In genomic region chr15:79141566-79141917, GRCm38 (mm10) we compare ENCODE assay signal across 7 mouse cellular contexts. TPM values are rescaled to one million over a fixed set of nuclear protein-coding genes. Genes with fewer than 3 reads are reported as not detected.
DNase-seq lines count a peak whose midpoint lies in the region; ATAC-seq and TF ChIP-seq lines count a peak whose summit lies in the region.

No protein-coding gene starts in this region.

- TF ChIP-seq EP300 in lung, postnatal 0 days (IDR thresholded peaks at IDR 0.05) = no peak
- TF ChIP-seq EP300 in liver, embryonic 14.5 days (IDR thresholded peaks at IDR 0.05; ENCODE audit: low read depth) = no peak
- no peak for TF ChIP-seq EP300 in stomach, postnatal 0 days (optimal IDR thresholded peaks at IDR 0.05)

- DNase-seq in lung, postnatal 0 days (ENCODE audit: low spot score) = no peak
- no peak for DNase-seq in lung, postnatal 14 days
- no peak for DNase-seq in forebrain, embryonic 11.5 days (ENCODE audit: low spot score)
- no peak for DNase-seq in liver, embryonic 14.5 days (ENCODE audit: low read depth in 3 of 3, low spot score in 3 of 3)
- no peak for DNase-seq in stomach, postnatal 0 days (ENCODE audit: low spot score)
- DNase-seq in cerebellum, postnatal 4 days (ENCODE audit: low spot score in 2 of 2) = no peak
- DNase-seq in spleen, adult 12 weeks (ENCODE audit: low spot score) = no peak

- no peaks in the 10 kb centered on the region for H3K4me1 ChIP-seq in lung, postnatal 0 days (ENCODE audit: insufficient read depth, low read depth, low read length)
- peaks cover 2% of the 10 kb centered on the region; the same call in 1 of the 2 replicates for H3K4me1 ChIP-seq in forebrain, embryonic 11.5 days (replicated peaks; ENCODE audit: control insufficient read depth, insufficient read depth, low read length)
- peaks cover 5 to 11% of the 10 kb centered on the region in 2 experiments; a peak in 2 of 4 replicates for H3K4me1 ChIP-seq in liver, embryonic 14.5 days (replicated peaks; ENCODE audit: control insufficient read depth in 2 of 2, insufficient read depth in 2 of 2, low read length in 1 of 2)
- H3K4me1 ChIP-seq in stomach, postnatal 0 days (replicated peaks; ENCODE audit: control insufficient read depth, insufficient read depth) = no peaks in the 10 kb centered on the region

- TF ChIP-seq CTCF in lung, postnatal 0 days (IDR thresholded peaks at IDR 0.05) = no peak
- TF ChIP-seq CTCF in liver, embryonic 14.5 days (IDR thresholded peaks at IDR 0.05; ENCODE audit: low read depth) = no peak
- no peak for TF ChIP-seq CTCF in stomach, postnatal 0 days (IDR thresholded peaks at IDR 0.05; ENCODE audit: low read depth)

- H3K27me3 ChIP-seq in lung, postnatal 0 days (replicated peaks; ENCODE audit: insufficient read depth, low read length) = no peaks in the 10 kb centered on the region
- H3K27me3 ChIP-seq in forebrain, embryonic 11.5 days (ENCODE audit: control insufficient read depth, insufficient read depth, low read length) = no peaks in the 10 kb centered on the region
- H3K27me3 ChIP-seq in liver, embryonic 14.5 days (ENCODE audit: control insufficient read depth, insufficient read depth, low read length) = peaks cover 2% of the 10 kb centered on the region
- no peaks in the 10 kb centered on the region for H3K27me3 ChIP-seq in stomach, postnatal 0 days (ENCODE audit: control insufficient read depth, insufficient read depth, low read length)

- WGBS in lung, postnatal 0 days = 0% methylated on average over 7 of the region's 7 CpGs
- WGBS in forebrain, embryonic 11.5 days = 1% methylated on average over 7 of the region's 7 CpGs
- WGBS in liver, embryonic 14.5 days (ENCODE audit: insufficient replicate concordance) = 2% methylated on average over 7 of the region's 7 CpGs
- under 1% methylated on average over 7 of the region's 7 CpGs for WGBS in stomach, postnatal 0 days

- ATAC-seq in lung, postnatal 0 days = peak; percentile 4
- ATAC-seq in forebrain, embryonic 11.5 days (replicated peaks; ENCODE audit: low FRiP score) = no peak
- ATAC-seq in liver, embryonic 14.5 days (ENCODE audit: insufficient read depth) = peak; percentile 64
- ATAC-seq in stomach, postnatal 0 days (ENCODE audit: low FRiP score, low TSS enrichment) = peak; percentile 2; the same call in 1 of the 2 replicates

- H3K4me2 ChIP-seq in lung, postnatal 0 days (replicated peaks; ENCODE audit: low read depth, low read length) = peak overlapping the region; percentile 83
- peak overlapping the region; percentile 97 for H3K4me2 ChIP-seq in forebrain, embryonic 11.5 days (ENCODE audit: low read depth, low read length, severe bottlenecking)
- peak overlapping the region; percentile 96 for H3K4me2 ChIP-seq in liver, embryonic 14.5 days (ENCODE audit: low read depth)
- peak overlapping the region; percentile 88 for H3K4me2 ChIP-seq in stomach, postnatal 0 days (replicated peaks; ENCODE audit: low read depth)

- H3K36me3 ChIP-seq in lung, postnatal 0 days (ENCODE audit: insufficient read depth, low read length) = peaks cover 8% of the 10 kb centered on the region; the same call in 1 of the 2 replicates
- H3K36me3 ChIP-seq in forebrain, embryonic 11.5 days (ENCODE audit: control insufficient read depth, insufficient read depth, low read length) = peaks cover 8% of the 10 kb centered on the region
- peaks cover 9% of the 10 kb centered on the region for H3K36me3 ChIP-seq in liver, embryonic 14.5 days (replicated peaks; ENCODE audit: control insufficient read depth, insufficient read depth, low read depth)
- peaks cover 7% of the 10 kb centered on the region for H3K36me3 ChIP-seq in stomach, postnatal 0 days (ENCODE audit: control insufficient read depth, insufficient read depth, low read length)

- peak overlapping the region; percentile 34 for H3K27ac ChIP-seq in lung, postnatal 0 days (ENCODE audit: low read length)
- H3K27ac ChIP-seq in forebrain, embryonic 11.5 days (ENCODE audit: low read depth, low read length) = no peak overlapping the region
- H3K27ac ChIP-seq in liver, embryonic 14.5 days = no peak overlapping the region
- peak overlapping the region; percentile 69 for H3K27ac ChIP-seq in stomach, postnatal 0 days (replicated peaks)

- H3K9me3 ChIP-seq in lung, postnatal 0 days (ENCODE audit: low read length) = no peaks in the 10 kb centered on the region
- H3K9me3 ChIP-seq in forebrain, embryonic 11.5 days (ENCODE audit: control insufficient read depth, low read length) = no peaks in the 10 kb centered on the region
- H3K9me3 ChIP-seq in liver, embryonic 14.5 days (ENCODE audit: control insufficient read depth, low read length) = no peaks in the 10 kb centered on the region
- H3K9me3 ChIP-seq in stomach, postnatal 0 days (ENCODE audit: control insufficient read depth, low read length) = no peaks in the 10 kb centered on the region

- H3K4me3 ChIP-seq in lung, postnatal 0 days (ENCODE audit: low read depth, low read length) = peak overlapping the region; percentile 75
- peak overlapping the region; percentile 89 for H3K4me3 ChIP-seq in forebrain, embryonic 11.5 days (ENCODE audit: low read depth, low read length)
- H3K4me3 ChIP-seq in liver, embryonic 14.5 days (ENCODE audit: insufficient read depth in 1 of 2, low read depth in 2 of 2, low read length in 2 of 2) = peak overlapping the region; percentile 73 to 90
- peak overlapping the region; percentile 71 for H3K4me3 ChIP-seq in stomach, postnatal 0 days (ENCODE audit: low read depth, low read length)

- H3K9ac ChIP-seq in lung, postnatal 0 days (replicated peaks; ENCODE audit: low read depth) = peak overlapping the region; percentile 55
- H3K9ac ChIP-seq in forebrain, embryonic 11.5 days (ENCODE audit: low read length) = peak overlapping the region; percentile 85
- H3K9ac ChIP-seq in liver, embryonic 14.5 days (replicated peaks) = peak overlapping the region; percentile 88
- H3K9ac ChIP-seq in stomach, postnatal 0 days (ENCODE audit: low read length) = peak overlapping the region; percentile 85

RNA-seq across cellular contexts. Expression of gene 1700088E04Rik, which starts 0.5 kb away (rescaled TPM):
- 29.8 and 30.4 TPM in 2 replicates for polyA plus RNA-seq in lung, postnatal 0 days (2015; fragmentation: Nextera tagmentation; extraction: Ambion mirVana)
- 9.3 and 10.6 TPM in 2 replicates for polyA plus RNA-seq in forebrain, embryonic 11.5 days (2014; fragmentation: Nextera tagmentation; extraction: Ambion mirVana)
- 0.19 and 0.46 TPM in 2 replicates for polyA plus RNA-seq in liver, embryonic 14.5 days (2012; rRNA removed)
- polyA plus RNA-seq in liver, embryonic 14.5 days (2014; fragmentation: Nextera tagmentation; extraction: Ambion mirVana) = 0.52 and 0.93 TPM in 2 replicates
- polyA plus RNA-seq in stomach, postnatal 0 days (2015; fragmentation: Nextera tagmentation; extraction: Ambion mirVana) = 6.4 and 7.9 TPM in 2 replicates

RNA-seq across cellular contexts. Expression of gene Polr2f, which starts 0.7 kb away (rescaled TPM):
- polyA plus RNA-seq in lung, postnatal 0 days (2015; fragmentation: Nextera tagmentation; extraction: Ambion mirVana) = 243 and 261 TPM in 2 replicates
- polyA plus RNA-seq in forebrain, embryonic 11.5 days (2014; fragmentation: Nextera tagmentation; extraction: Ambion mirVana) = 378 and 386 TPM in 2 replicates
- 53.9 and 112 TPM in 2 replicates for polyA plus RNA-seq in liver, embryonic 14.5 days (2012; rRNA removed)
- 181 and 183 TPM in 2 replicates for polyA plus RNA-seq in liver, embryonic 14.5 days (2014; fragmentation: Nextera tagmentation; extraction: Ambion mirVana)
- 308 and 320 TPM in 2 replicates for polyA plus RNA-seq in stomach, postnatal 0 days (2015; fragmentation: Nextera tagmentation; extraction: Ambion mirVana)

RNA-seq across cellular contexts. Expression of gene Sox10, which starts 23.5 kb away (rescaled TPM):
- polyA plus RNA-seq in lung, postnatal 0 days (2015; fragmentation: Nextera tagmentation; extraction: Ambion mirVana) = 0.11 and 0.31 TPM in 2 replicates
- polyA plus RNA-seq in forebrain, embryonic 11.5 days (2014; fragmentation: Nextera tagmentation; extraction: Ambion mirVana) = 1.3 and 1.4 TPM in 2 replicates
- 0.12 and 0.24 TPM in 2 replicates for polyA plus RNA-seq in liver, embryonic 14.5 days (2012; rRNA removed)
- polyA plus RNA-seq in liver, embryonic 14.5 days (2014; fragmentation: Nextera tagmentation; extraction: Ambion mirVana) = 0.14 TPM in 1 of 2 replicates, not detected in the other
- polyA plus RNA-seq in stomach, postnatal 0 days (2015; fragmentation: Nextera tagmentation; extraction: Ambion mirVana) = 3.6 and 3.9 TPM in 2 replicates

RNA-seq across cellular contexts. Expression of gene Micall1, which starts 32.8 kb away (rescaled TPM):
- 8.4 and 9.1 TPM in 2 replicates for polyA plus RNA-seq in lung, postnatal 0 days (2015; fragmentation: Nextera tagmentation; extraction: Ambion mirVana)
- 6.3 and 7.6 TPM in 2 replicates for polyA plus RNA-seq in forebrain, embryonic 11.5 days (2014; fragmentation: Nextera tagmentation; extraction: Ambion mirVana)
- polyA plus RNA-seq in liver, embryonic 14.5 days (2012; rRNA removed) = 1.6 and 1.7 TPM in 2 replicates
- 0.69 and 0.71 TPM in 2 replicates for polyA plus RNA-seq in liver, embryonic 14.5 days (2014; fragmentation: Nextera tagmentation; extraction: Ambion mirVana)
- 7.0 and 7.8 TPM in 2 replicates for polyA plus RNA-seq in stomach, postnatal 0 days (2015; fragmentation: Nextera tagmentation; extraction: Ambion mirVana)

Comparison
In these comparisons a context has a peak if more than half of its experiments do, and no peak if none do; other contexts are left out.
1. H3K27ac ChIP-seq: peak in lung, postnatal 0 days (single experiment) and stomach, postnatal 0 days (single experiment); none in forebrain, embryonic 11.5 days (single experiment) and liver, embryonic 14.5 days (single experiment).
2. Peak in every context shown above with its lines, with median percentiles within 50 percentile points of each other: H3K4me2 ChIP-seq, H3K4me3 ChIP-seq and H3K9ac ChIP-seq.